Mouse (Mus musculus) CD4-positive, CD25-positive, alpha-beta regulatory T cell, adult 2 months (primary cell): ENCODE data around the gene Ulk3.
A peak's percentile ranks its signal among the peaks of the same experiment; 100 is the strongest.

ENCODE experiments used
- DNase-seq: peaks from one replicate; pipeline ENCODE4 v3.0.0-alpha.2; 2012; ENCODE audit warnings: low read depth, low spot score

Gene Ulk3

GRCm38 (mm10) chr9:57568500-57568899 is 20.8 kb upstream of the Ulk3 start:
- DNase-seq = no peak

GRCm38 (mm10) chr9:57574397-57574796 is 14.9 kb upstream of the Ulk3 start:
- DNase-seq = no peak

- no peak for DNase-seq
Measured at GRCm38 (mm10) chr9:57575577-57575976, 13.7 kb upstream of the Ulk3 start.

GRCm38 (mm10) chr9:57577144-57577849 is 12.0 kb upstream of the Ulk3 start:
- no peak for DNase-seq

- no peak for DNase-seq
Measured at GRCm38 (mm10) chr9:57584991-57585390, 4.3 kb upstream of the Ulk3 start.

GRCm38 (mm10) chr9:57590726-57591125 is 1.5 kb downstream of the Ulk3 start:
- peak; percentile 23 for DNase-seq

GRCm38 (mm10) chr9:57593454-57594173 is 4.4 kb downstream of the Ulk3 start:
- no peak for DNase-seq

- DNase-seq = no peak
Measured at GRCm38 (mm10) chr9:57594174-57594509, 4.9 kb downstream of the Ulk3 start.

GRCm38 (mm10) chr9:57597265-57597664 is 8.0 kb downstream of the Ulk3 start:
- no peak for DNase-seq

GRCm38 (mm10) chr9:57597929-57598382 is 8.7 kb downstream of the Ulk3 start:
- no peak for DNase-seq

GRCm38 (mm10) chr9:57598851-57599563 is 9.8 kb downstream of the Ulk3 start:
- no peak for DNase-seq

- no peak for DNase-seq
Measured at GRCm38 (mm10) chr9:57600620-57601352, 11.5 kb downstream of the Ulk3 start.

- no peak for DNase-seq
Measured at GRCm38 (mm10) chr9:57601353-57601706, 12.1 kb downstream of the Ulk3 start.

GRCm38 (mm10) chr9:57602098-57602497 is 12.8 kb downstream of the Ulk3 start:
- no peak for DNase-seq

GRCm38 (mm10) chr9:57604875-57605274 is 15.6 kb downstream of the Ulk3 start:
- DNase-seq = no peak

GRCm38 (mm10) chr9:57605503-57605902 is 16.3 kb downstream of the Ulk3 start:
- DNase-seq = no peak

- DNase-seq = peak; percentile 54
Measured at GRCm38 (mm10) chr9:57606139-57606851, 17.0 kb downstream of the Ulk3 start, which contains the start of gene Cplx3. Gene Cplx3 (minus strand): TSS chr9:57606281.

GRCm38 (mm10) chr9:57609803-57610202 is 20.6 kb downstream of the Ulk3 start:
- no peak for DNase-seq

- no peak for DNase-seq
Measured at GRCm38 (mm10) chr9:57610359-57610826, 21.1 kb downstream of the Ulk3 start.

GRCm38 (mm10) chr9:57612587-57612986 is 23.3 kb downstream of the Ulk3 start:
- no peak for DNase-seq

GRCm38 (mm10) chr9:57613975-57614374 is 24.7 kb downstream of the Ulk3 start:
- DNase-seq = no peak
